Mouse (Mus musculus): ENCODE measurements around the gene Gm16485. TPM values are rescaled to one million over a fixed set of nuclear protein-coding genes. Genes with fewer than 3 reads are reported as not detected.

The Gm16485 gene
- 1.7 and 4.9 TPM in 2 replicates for polyA plus RNA-seq (2012; rRNA removed; ENCODE audit: low replicate concordance)

DNA sequence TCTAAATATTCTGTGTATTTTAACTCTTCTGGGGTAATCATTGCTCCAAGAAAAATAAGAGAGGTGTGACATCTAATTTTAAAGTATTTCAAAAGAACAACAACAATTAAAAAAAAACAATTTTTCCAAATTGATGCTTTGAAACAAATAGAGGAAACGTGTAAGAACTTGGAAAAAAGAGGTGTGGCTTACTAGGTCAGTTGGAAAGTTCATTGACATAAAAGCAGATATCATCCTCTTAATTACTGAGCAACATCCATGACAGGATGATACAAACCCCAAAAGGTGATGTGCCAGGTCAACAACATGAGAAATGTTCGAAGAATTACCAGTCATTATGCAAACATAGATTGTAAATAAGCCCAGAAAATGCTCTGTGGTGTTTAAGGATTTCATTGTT lies at the start of gene Gm16485:
Gene Gm16485 (plus strand): TSS at position 301 of the 400 bp plus-strand sequence.

Other genes with a start within 250 kb of the Gm16485 start
- 15.3 and 48.2 TPM in 2 replicates for gene Pgr, start 72.0 kb upstream of the Gm16485 start, polyA plus RNA-seq (2012; rRNA removed; ENCODE audit: low replicate concordance)